Mouse (Mus musculus) induced T-regulatory cell, adult 2 months (primary cell): ENCODE results near the gene Cadps.

Source experiments
- DNase-seq: peaks from one replicate; pipeline ENCODE4 v3.0.0-alpha.2; 2012; ENCODE audit warnings: low read depth

Cadps gene

DNA sequence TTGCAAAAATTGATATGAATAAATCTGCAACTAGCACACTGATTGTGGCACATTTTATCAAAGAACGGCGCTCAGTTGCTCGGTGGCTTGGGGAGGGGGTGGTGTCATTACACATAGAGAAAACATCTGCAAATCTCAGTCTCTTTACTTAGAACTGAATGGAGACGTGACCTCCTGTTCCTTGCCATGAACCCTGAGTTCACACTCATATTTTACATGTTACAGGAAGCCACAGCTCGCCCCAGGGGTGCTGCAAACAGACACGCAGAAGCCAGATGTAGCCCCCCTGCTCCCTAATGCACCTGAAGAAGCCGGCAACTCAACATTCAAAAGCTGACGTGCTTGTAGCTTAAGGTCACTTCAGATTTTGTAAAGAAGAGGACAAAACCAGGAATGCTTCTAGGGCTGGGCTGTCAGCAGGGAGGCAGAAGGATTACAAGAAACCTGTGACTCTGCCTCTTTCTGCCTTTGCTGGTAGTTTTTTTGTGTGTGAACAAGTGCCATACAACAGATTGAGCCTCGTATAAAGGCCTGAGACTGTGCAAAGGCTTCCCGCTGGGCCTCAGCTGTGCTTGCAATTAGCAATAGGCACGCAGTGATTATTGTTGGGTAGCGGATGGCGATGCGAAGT lies 434.0 kb downstream of the Cadps start:
- DNase-seq = no peak

DNA sequence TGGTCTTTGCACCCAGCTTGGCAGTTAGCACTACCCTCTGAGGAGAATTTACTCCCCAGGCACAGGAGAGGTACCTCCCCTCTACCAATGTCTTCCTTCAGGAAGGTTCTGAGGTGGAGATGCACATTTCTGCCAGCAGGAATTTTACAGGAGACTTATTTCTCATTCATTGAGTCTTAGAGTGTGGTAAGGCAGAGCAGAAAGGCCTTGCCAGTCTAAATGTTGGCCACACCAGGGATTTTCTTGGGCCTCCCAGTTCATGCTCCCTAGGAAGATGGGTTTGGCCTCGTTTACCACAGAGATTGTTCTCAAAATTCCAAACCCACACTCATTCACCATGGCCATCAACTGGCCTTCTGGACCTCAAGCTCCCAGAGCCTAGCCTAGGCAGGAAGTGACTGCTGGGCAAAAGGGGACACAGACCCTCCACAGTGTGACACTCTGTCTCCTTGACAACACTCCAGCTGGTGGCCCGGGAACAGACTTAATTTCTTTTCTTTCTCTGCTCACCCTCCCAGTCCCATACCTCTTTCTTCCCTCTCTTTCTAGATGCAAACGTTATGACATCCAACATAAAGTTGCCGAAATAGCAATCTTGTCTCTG lies 434.6 kb downstream of the Cadps start:
- no peak for DNase-seq

DNA sequence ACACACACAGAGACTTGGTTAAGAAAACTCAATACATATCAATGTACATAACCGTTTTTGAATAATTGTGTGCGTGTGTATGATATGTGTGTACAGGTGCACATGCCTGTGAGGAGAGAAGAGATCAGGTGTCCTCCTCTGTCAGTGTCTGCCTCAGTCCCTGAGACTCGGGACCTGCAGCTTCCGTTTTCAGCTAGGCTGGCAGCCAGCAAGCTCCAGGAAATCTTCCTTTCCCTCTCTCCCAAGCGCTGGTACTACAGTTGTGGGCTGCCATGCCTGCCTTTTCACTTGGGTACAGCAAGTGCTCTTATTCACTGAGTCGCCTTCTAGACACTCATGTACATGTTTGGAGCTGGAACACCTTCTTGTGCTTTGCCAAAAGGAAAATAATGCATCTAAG lies 435.7 kb downstream of the Cadps start:
- DNase-seq = no peak

DNA sequence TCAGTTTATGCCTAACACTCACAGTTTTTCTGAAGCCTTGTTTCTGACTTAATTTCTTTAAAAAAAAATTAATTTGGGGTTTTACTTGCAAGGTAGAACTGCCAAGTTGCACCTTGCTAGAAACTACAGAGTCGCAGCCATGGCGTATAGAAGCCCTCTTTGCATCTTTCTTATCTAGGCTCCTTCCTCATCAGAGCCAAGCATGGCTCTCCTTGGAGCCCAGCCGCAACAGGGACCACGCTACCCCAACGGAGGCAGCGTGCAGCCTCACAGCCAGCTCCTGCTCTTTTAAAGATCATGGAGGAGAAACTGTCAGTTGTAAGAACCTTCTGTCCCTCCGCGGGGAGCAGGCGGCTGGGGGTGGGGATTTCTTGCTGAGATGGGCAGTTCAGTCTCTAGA lies 445.0 kb downstream of the Cadps start:
- DNase-seq = no peak

DNA sequence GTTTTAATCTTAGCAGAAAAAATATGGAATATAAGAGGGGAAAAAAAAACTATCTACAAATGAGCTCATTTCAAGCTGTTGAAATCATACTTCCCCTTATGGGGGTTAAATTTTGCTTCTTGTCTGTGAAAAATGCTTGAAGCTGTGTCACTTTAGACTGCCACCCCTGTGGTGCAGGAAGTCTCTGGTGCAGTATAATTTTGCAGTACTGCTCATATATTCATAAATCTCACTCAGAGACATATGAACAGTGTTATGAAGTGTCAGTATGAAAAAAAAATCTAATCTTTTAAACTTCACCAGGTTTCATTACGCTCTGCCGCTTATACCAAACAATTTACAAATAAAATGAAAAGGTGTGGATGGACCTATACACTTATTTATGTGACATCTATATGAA lies 445.6 kb downstream of the Cadps start:
- DNase-seq = no peak

DNA sequence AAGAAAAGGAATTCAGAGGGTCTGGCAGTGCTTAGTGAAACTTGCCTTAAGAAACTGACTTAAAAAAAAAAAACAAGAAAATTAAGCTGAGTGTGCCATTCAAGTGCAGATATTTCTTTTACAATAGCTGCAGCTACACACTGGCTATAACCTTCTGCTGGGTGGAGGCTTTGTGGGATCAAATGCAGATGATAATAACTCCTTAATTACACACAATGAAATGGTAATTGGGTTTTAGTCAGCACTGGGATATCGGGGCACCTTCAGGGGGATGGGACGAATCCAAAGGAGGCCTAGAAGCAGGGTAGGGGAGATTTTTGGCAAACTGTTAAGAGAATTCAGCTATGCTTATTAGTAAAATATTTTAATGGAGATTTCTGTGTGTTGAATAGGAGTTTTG lies 447.4 kb downstream of the Cadps start:
- no peak for DNase-seq

DNA sequence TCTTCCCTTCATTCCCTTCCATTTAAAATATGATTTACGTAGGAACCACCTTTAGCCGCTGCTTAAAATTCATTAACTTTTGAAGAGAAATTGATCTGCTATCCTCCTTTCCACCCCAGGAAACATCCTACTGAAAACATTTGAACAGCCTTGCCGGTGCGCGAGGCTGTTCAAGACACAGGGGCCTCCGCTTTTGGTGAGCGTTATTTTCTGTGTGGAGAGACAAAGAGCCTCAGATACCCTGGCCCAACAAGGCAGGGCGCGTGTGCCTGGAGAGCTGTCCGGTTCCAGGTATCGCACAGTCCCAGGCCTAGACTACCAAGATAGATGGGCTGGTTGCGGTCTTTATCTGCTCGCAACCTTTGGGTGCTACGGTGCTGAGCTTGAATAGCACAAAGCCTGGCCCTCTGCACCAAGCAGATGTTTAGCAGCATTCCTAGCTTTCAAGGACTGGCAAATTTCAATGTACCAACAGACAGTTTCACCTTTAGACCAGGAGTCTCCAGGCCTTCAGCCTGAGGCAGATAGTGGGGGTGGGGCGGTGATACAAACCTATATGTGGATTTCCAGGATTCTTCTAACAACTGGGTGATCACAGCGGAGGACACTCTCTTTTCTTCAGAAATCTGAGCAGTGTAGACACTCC lies 472.5 kb downstream of the Cadps start:
- no peak for DNase-seq

DNA sequence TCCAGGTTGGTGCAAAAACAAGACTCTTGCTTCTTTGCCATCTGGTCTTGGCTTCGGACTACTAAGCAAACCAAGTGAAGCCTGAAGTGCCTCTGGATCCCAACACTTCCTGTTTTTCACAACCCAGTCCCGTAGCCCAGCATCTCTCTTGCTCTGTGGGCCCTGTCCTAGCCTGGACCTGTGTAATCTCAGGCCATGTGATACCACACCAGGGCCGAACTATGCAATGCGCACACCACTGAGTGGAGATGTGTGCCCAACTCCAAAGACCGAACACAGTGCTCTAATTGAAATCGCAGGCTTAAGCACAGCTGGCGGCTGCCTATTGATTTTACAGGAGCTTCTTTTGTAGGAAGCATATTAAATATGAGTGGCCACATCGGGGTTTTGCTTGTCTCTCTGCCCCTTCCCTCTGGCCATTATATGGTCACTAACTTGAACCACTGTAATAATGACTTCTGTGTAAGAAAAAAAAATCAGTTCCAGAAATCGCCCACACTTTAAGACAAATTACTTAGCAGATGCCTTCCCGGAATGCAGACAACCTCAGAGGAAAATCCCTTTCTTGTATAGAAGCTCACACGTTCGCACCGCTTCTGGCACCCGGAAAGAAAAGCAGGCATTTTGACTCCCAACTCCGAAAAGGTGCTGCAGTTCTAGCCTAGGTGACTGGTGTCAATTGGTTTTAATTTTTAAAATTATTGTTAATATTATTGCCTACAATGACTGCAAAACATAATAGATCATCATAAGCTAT lies 473.4 kb downstream of the Cadps start:
- DNase-seq = no peak

DNA sequence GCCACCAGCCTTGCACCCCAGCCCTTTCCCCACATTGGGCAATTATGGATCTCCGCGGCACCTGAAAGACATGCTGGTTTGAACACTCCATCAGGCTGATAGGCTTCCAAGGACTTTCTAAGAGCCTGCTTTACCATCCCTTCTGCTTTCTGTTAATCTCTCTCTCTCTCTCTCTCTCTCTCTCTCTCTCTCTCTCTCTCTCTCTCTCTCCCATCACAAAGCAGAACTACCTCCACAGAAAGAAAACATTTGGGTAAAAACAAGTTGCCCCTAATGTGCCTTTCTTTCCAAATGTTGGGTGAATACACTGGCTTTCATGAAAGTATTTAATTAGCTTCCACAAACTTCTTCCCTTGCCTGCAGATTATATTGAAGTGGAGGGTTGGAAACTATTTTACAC lies 474.8 kb downstream of the Cadps start, which contains the start of gene Fezf2:
Gene Fezf2 (minus strand): TSS at position 101 of the 400 bp plus-strand sequence.
- DNase-seq = no peak

DNA sequence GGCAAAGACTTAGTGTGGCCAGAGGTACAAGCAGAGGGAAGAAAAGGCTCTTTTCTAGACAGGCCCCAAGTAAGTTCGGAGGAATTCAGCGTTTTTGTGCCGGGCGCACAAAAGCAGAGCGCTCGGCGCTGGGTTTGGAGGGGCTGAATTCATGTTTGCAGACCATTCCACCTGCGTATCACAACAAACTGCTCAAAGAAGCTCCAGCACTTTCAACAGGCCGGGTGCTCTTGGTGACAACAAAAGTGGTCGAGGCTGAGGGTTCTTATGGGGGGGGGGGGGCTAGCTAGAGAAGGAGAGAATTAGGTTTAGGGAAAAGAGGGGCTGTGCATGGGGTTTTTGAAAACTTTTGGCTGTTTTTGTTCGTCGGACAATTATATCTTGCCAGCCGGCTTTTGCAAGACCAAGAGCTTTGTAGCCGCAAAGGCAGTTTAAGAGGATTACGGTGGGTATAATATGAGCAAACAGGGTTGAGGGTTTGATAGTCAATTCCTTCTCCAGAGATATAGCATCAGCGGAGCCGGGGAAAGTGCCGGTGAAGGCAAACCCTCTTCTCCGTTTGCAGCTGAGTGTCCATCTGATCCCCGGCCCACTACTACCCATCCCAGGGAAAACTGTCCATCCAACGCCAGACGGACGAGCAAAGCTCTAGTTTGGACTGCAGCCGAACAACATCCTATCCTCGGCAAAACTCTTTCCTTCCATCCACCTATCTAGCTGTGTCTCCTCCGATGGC lies 475.8 kb downstream of the Cadps start:
- DNase-seq = no peak

DNA sequence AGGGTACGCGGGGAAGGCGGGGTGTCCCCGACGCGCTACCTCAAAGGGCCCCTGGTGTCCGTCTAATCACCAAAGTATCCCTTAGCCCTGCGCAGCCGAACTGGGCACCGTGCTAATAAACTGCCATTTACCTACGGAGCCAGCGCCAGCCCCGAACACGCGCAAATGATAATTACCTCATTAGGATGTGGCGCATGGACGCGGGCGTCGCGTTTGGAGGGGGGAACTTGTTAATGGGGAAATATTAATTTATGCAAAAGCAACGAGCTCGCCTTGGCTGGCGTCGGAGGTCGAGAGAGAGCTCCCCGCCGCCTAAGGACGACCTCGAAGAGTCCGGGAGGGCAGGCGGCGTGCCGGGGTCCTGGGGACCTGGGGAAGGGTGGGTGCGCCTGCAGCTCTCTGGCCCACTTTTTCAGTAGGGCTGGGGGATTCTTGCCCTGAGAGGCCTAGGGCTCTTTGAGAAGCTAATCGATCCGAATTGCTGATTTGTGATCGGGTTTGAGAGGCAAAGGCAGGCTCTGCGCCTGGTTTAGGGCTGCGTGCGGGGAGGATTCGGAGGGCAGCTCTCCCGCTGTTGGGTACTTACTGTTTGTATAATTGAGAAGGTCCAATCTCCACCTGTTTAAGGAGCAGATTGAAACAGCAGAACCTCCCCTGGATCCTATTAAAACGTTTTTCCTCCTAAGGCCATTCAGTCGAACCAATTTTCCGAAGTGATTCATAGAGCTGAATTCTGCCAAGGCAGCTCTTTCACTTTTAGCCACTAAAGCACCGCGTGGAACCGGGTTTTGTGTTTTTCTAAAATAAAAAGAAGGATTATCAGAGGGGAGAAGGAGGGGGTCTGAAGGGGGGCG lies 476.6 kb downstream of the Cadps start:
- DNase-seq = no peak

DNA sequence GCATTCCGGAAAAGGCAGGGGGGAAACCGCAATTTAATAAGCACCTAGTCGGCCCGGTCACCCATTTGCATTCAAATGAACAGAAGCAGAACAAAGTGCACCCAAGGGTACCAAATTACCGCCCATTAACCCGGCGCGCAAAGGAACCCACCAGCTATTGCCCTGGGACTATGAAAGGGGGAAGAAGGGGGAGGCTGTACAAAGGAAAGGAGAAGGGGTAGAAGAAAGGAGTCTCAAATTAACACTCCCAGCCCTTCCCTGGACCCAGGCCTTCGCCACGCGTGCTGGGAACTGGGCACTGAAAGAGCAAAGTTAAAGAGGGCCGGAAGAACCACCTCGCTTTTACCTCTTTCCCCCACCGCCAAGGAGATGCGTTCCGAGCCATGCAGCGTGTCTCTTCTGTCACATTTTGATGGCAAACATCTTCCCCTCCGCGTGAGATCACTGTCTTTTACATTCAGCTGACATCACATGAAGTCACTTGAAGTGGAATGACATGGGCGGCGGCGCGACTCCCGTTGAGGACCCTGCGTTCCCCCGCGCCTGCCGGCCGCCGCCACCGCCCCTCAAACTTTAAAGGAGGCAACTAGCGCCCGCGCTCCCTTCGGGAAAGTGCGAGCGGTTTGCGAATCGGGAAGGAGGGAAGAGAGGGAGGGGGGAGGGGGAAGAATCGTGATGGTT lies 477.5 kb downstream of the Cadps start:
- DNase-seq = no peak

DNA sequence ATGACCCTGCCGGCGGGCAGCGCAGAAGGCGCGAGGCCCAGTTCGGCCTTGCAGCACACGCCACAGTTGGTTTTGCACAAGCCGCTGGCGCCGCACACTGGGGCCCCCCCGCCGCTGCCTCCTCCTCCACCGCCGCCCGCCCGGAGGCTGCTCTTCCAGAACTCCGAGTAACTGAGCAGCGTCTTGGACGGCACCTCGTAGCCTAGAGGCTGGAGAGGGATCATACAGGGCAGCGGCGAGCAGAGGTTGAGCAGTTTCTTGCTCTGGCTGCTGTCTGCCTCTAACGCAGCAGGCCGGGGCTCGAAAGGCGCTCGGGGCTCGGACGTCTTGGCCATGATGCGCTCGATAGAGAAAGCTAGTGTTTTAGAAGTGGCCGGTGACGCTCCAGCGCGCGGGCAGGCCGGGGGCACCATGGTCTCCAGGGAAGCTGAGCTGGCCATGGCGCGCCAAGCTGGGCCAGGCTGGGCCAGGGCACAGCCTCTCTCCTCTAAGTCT lies 478.1 kb downstream of the Cadps start:
- no peak for DNase-seq

DNA sequence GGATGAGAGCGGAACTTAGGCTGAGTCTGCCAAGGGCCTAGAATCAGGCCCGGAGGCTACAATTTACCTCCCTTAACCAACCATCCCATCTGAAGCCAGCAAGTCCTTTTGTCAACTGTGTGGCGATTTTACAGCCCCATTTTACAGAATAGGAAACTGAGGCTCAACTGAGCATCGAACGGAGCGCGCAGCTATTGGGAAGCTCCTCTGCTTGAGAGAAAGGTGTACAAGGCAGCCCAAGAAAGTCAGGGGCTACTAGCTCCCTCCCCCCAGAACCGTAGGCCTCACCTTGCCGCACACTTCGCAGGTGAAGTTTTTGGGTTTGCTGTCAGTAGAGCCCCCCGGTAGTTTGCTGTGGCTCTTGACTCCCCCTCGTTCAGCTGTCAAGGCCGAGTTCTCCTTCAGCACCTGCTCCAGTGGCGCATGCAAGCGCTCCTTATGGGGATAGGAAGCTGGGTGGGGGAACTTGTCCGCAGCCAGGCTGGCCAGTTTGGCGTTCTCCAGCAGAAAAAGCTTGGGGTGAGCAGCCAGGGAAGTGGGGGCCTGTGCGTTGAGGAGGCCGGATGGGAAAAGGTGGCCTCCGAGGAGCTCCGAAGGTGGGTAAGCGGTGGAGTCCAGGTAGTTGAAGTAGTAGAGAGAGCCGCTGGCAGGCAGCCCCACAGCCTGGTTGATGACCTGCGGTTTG lies 478.7 kb downstream of the Cadps start:
- DNase-seq = no peak

DNA sequence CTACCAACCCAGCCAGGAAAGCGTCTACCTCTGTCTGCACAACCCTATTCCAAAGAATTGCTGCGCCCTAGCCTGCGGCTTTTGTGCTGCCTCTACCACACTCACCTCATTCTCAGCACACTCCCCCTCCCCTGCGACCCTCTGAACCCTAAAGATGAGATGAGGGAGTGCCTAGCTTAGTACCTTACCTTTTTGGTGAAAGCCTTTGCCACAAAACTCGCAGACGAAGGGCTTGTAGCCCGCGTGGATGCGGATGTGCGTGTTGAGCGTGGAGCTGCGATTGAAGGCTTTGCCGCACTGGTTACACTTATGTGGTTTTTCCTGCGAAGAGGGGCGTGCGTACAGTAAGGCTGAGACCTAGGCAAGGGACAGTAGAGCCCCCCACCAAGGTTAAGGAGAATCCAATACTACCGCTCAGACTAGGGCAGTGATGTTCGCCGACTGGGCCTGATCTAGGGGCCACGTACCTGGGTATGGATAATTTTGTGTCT lies 479.4 kb downstream of the Cadps start:
- DNase-seq = no peak

DNA sequence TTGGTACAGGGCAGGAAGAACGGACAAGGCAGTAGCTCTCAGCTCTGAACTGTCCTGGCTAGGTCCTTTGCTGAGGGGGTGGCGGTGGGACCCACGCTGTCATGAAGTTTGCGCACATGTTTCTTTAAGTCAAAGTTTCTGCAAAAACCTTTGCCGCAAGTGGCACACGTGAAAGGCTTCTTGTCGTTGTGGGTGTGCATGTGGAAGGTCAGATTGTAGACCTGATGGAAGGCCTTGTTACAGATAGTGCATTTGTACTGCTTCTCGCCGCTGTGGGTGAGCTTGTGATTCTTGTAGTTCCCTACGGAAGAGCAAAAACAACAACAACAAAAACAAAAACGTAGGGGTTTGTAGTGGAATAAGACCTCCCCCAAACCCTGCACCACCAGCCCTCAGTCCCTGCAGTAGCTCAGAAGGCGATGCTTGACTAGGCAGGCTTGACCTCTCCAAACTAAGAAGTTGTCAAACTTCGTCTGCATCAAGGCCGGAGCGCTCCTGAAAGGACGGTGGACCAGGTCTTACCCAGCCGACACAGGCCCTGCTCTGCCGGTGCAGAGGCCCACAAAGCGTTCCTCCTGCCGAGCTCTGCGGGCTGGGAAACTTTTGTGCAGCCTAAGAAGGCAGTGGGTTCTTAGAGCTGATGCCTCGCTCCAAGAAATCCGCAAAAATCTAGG lies 480.3 kb downstream of the Cadps start:
- no peak for DNase-seq

DNA sequence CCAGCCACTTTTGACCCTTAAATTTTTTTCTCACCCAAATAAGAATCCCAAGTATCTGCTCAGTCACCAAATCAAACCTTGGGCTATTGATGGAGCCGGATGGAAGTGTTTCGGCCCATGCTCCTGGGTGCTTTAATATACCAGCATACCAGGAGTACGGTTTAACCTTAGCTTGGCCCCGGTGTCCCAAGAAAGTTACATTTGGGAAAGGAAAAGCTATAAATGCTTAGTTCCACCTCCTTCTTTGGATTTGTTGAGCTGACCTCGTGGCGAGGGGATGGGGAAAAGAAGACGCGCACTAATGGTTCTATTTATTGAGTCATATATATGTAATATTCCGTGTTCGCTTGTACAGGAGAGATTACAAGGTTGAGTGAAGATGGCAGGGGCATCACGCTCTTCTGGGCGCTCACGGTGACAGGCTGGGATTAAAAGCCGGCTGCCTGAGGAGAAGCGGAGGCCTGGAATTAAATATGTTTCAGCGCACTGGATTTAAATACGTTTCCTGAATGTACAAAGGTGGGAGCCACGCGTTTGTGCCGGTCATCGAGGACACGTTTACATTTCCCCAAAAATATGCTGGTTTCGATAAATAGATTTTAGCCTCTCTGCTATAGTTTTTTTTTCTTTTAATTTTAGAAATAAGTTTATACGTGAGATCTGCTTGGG lies 481.0 kb downstream of the Cadps start:
- DNase-seq = no peak

DNA sequence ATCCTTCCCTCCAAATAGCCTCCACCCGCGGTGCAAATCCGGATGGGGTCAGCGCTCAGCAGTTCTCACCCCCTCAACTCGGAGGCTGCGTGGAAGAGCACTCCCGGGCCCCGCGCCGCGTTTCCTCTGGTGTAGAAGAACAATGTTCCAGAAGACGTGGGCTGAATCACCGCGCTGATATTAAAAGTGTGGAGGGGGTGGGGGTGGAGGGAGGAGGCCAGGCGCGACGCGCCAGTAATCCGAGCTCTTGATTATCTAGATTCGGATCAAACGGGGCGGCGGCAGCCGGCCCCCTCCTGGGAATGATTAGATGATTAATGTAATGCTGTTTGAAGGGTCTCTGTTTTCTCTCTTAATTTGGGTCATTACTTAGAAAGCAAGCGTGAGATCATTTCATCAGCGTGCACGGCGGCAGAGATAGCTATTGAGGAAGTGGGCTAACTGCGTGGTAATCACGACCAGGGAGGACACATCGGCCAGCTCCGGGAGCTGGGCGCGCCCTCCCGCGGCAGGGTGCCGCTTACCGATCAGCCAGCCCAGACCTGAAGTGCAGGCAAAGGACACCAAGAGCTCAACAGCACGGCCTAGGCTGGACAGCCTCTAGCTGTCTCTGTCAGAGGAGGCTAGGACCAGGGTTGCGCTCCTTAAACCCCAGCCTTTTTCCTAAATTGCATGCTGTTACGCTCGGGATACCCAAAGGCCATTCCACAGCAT lies 481.6 kb downstream of the Cadps start:
- no peak for DNase-seq
